Mouse (Mus musculus): Measurements from ENCODE around the gene Dspp.

Gene Dspp

GRCm38 (mm10) chr5:104201153-104201950 is 30.8 kb downstream of the Dspp start:
- DNase-seq (ENCODE audit: low spot score) = no peak

- DNase-seq (ENCODE audit: low spot score) = no peak
These were observed 31.8 kb downstream of the Dspp start, which contains the start of gene Dmp1 for GRCm38 (mm10) chr5:104202351-104202750. Dmp1 (plus strand) TSS chr5:104202613.

- DNase-seq (ENCODE audit: low spot score) = no peak
These were observed 42.0 kb downstream of the Dspp start for GRCm38 (mm10) chr5:104212531-104212930.

- DNase-seq (ENCODE audit: low spot score) = no peak
These were observed 48.4 kb downstream of the Dspp start for GRCm38 (mm10) chr5:104218926-104219325.

GRCm38 (mm10) chr5:104224299-104224698 is 53.8 kb downstream of the Dspp start:
- DNase-seq (ENCODE audit: low spot score) = no peak

- no peak for DNase-seq (ENCODE audit: low spot score)
These were observed 54.2 kb downstream of the Dspp start for GRCm38 (mm10) chr5:104224750-104225149.

- no peak for DNase-seq (ENCODE audit: low spot score)
These were observed 58.0 kb downstream of the Dspp start for GRCm38 (mm10) chr5:104228497-104228896.
